Mouse (Mus musculus) midbrain, embryonic 15.5 days (tissue): ENCODE data around the gene Ptges3l. TPM values are rescaled to one million over a fixed set of nuclear protein-coding genes. Genes with fewer than 3 reads are reported as not detected.
"Not testable (repeated sequence)": the region's sequence is repeated elsewhere in the genome, so short reads cannot be mapped to it uniquely, and the experiment has no call there.

Experiments
- ATAC-seq: fragments of 200-750 bp; cut with Nextera tagmentation; replicated peaks from 2 replicates; pipeline ENCODE4 v1.8.0; 2017; ENCODE audit warnings: moderate TSS enrichment
- H3K27ac ChIP-seq: fragments of 300-500 bp; sonication (generic); 2 replicates; pipeline ENCODE4 v1.5.1; 2015; ENCODE audit warnings: mild to moderate bottlenecking, inconsistent platforms
- H3K27me3 ChIP-seq: fragments of 300-500 bp; sonication (generic); replicated peaks from 2 replicates; pipeline ENCODE4 v1.6.1; 2015; ENCODE audit warnings: inconsistent platforms
- H3K36me3 ChIP-seq: fragments of 300-500 bp; sonication (generic); replicated peaks from 2 replicates; pipeline ENCODE4 v1.6.1; 2015; ENCODE audit warnings: inconsistent platforms
- H3K4me1 ChIP-seq: fragments of 300-500 bp; sonication (generic); 2 replicates; pipeline ENCODE4 v1.6.1; 2015; ENCODE audit warnings: inconsistent platforms
- H3K4me2 ChIP-seq: fragments of 300-500 bp; sonication (generic); 2 replicates; pipeline ENCODE4 v1.6.1; 2015; ENCODE audit warnings: inconsistent platforms, mild to moderate bottlenecking, moderate library complexity
- H3K4me3 ChIP-seq: fragments of 300-500 bp; sonication (generic); 2 replicates; pipeline ENCODE4 v1.5.1; 2015; ENCODE audit warnings: mild to moderate bottlenecking, inconsistent platforms
- H3K9ac ChIP-seq: fragments of 300-500 bp; sonication (generic); 2 replicates; pipeline ENCODE4 v1.6.1; 2015; ENCODE audit warnings: mild to moderate bottlenecking, inconsistent platforms
- H3K9me3 ChIP-seq: fragments of 300-500 bp; sonication (generic); 2 replicates; pipeline ENCODE4 v1.6.1; 2016; ENCODE audit warnings: inconsistent platforms
- WGBS: fragments of 180-500 bp; shearing (Covaris S2); methylation state at CpG from one replicate; pipeline ENCODE4 v1.1.7; 2015; ENCODE audit warnings: mixed read lengths; 5-methylcytosine and 5-hydroxymethylcytosine counted together
- polyA plus RNA-seq: library from polyadenylated mRNA; unstranded; fragments of >200 nt; fragmentation: Nextera tagmentation; extraction: Ambion mirVana; gene quantifications from 2 replicates; pipeline ENCODE4 v1.2.1, GENCODE M21; 2015

Ptges3l gene
- 1.7 and 2.0 TPM in 2 replicates for polyA plus RNA-seq

- under 1% methylated on average over 81 of the region's 81 CpGs for WGBS
- no peaks in the 10 kb centered on the region for H3K9me3 ChIP-seq
- peak within 1 kb of the TSS; percentile 81 for H3K4me2 ChIP-seq
- H3K36me3 ChIP-seq: peaks cover 3% of the 10 kb centered on the region; the same call in 1 of the 2 replicates
- H3K9ac ChIP-seq: peak within 1 kb of the TSS; percentile 74
- H3K4me1 ChIP-seq: peaks cover 31% of the 10 kb centered on the region
- no peaks in the 10 kb centered on the region for H3K27me3 ChIP-seq
- H3K4me3 ChIP-seq: peak within 1 kb of the TSS; percentile 86
- ATAC-seq: peak; percentile 95
- peak within 1 kb of the TSS; percentile 91 for H3K27ac ChIP-seq
Measured at GRCm38 (mm10) chr11:101424925-101425813, at the start of gene Ptges3l, which contains the start of gene Rundc1. Gene Ptges3l, minus strand, starts transcription at chr11:101425333. Gene Rundc1, plus strand, starts transcription at chr11:101425085.

DNA sequence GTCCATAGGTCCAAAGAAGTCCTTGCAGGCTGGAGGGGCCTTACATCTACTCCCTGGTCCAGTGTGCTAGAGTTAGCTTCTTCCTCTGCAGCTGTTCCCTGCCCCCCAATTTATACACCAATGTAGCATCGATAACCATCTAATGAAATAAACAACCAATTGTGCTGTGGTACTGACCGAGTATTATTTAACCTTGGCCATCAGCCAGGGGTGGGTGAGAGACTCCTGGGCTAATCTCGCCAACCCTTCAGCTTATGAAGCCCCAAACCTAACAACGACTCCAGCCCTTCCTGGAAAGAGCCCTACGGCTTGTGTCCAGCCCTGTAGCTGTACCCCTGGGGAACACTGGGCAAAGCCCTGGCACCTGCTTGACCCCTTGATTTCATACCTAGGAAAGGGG, 49.2 kb upstream of the Ptges3l start:
- ATAC-seq: no peak
- H3K9ac ChIP-seq: no peak overlapping the region
- no peaks in the 10 kb centered on the region for H3K9me3 ChIP-seq
- peaks cover 21% of the 10 kb centered on the region for H3K4me1 ChIP-seq
- H3K36me3 ChIP-seq: no peaks in the 10 kb centered on the region
- no peak overlapping the region for H3K4me2 ChIP-seq
- no peak overlapping the region for H3K4me3 ChIP-seq
- WGBS: 62% methylated on average over 5 of the region's 5 CpGs
- no peak overlapping the region for H3K27ac ChIP-seq
- H3K27me3 ChIP-seq: no peaks in the 10 kb centered on the region

DNA sequence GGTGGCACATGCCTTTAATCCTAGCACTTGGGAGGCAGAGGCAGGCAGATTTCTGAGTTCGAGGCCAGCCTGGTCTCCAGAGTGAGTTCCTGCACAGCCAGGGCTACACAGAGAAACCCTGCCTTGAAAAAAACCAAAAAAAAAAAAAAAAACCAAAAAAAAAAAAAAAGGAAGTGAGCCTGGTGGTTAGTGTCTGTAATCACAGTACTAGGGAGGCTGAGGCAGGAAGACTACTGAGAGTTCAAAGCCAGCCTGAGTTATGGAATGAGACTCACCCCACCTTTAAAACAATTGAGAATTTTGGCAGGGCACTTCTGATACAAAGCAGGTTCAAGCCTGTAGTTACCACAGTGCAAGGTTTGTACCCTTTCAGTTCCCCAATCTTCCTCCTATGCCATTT, 48.6 kb upstream of the Ptges3l start:
- not testable (repeated sequence) for H3K9ac ChIP-seq, H3K4me2 ChIP-seq, ATAC-seq, H3K27ac ChIP-seq, H3K36me3 ChIP-seq, H3K27me3 ChIP-seq, H3K9me3 ChIP-seq, H3K4me3 ChIP-seq
- 88% methylated on average over 1 of the region's 1 CpGs for WGBS
- peaks cover 21% of the 10 kb centered on the region for H3K4me1 ChIP-seq

DNA sequence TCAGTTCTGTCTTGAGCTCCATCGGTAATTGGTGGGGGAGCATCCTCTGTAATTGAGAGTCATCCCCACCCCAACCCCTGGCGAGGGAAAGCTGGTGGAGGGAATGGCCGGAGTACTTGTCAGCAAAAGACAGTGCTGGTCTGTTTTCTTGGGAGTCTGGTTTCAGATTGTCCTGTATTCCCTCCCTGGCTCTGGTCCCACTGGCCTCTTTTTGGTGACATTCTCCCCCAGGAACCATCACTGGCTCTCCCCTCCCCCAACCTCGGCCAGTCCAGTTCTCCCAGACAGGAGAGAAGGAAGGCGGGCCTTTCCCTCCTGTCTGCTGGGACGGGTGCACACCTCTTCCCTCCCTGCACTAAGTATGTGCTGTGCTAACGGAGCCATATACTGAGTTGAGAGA, 47.2 kb upstream of the Ptges3l start:
- H3K4me1 ChIP-seq: peaks cover 19% of the 10 kb centered on the region
- H3K9ac ChIP-seq: no peak overlapping the region
- H3K4me3 ChIP-seq: no peak overlapping the region
- H3K4me2 ChIP-seq: no peak overlapping the region
- peak overlapping the region; percentile 14; the same call in 1 of the 2 replicates for H3K27ac ChIP-seq
- H3K9me3 ChIP-seq: no peaks in the 10 kb centered on the region
- no peaks in the 10 kb centered on the region for H3K36me3 ChIP-seq
- 63% methylated on average over 7 of the region's 7 CpGs for WGBS
- no peak for ATAC-seq
- H3K27me3 ChIP-seq: no peaks in the 10 kb centered on the region

GRCm38 (mm10) chr11:101471926-101472325, 46.8 kb upstream of the Ptges3l start:
- no peaks in the 10 kb centered on the region for H3K9me3 ChIP-seq
- ATAC-seq: no peak
- H3K36me3 ChIP-seq: no peaks in the 10 kb centered on the region
- H3K27ac ChIP-seq: peak overlapping the region; percentile 14; the same call in 1 of the 2 replicates
- H3K4me2 ChIP-seq: no peak overlapping the region
- WGBS: 58% methylated on average over 3 of the region's 3 CpGs
- H3K27me3 ChIP-seq: no peaks in the 10 kb centered on the region
- H3K4me1 ChIP-seq: peaks cover 20% of the 10 kb centered on the region
- H3K9ac ChIP-seq: no peak overlapping the region
- no peak overlapping the region for H3K4me3 ChIP-seq

DNA sequence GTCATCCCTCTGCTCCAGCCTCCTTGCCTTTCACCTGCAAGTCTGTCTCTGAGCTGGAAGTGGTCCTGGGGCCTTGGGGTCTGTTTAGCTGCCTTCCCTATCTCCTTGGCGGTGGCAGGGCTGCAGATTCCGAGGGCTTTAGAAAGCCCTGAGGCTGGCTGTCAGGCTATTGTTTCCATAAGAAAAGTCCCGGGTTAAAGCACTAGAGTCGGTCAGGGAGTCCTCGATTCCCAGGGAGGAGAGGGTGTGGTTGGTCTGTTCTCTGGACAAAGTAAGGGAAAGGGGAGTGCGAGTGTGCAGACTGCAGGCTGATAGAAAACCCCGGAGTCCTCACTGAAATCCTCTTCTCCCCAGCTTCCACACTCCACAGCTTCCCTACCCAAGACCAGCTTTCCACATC, 45.1 kb upstream of the Ptges3l start:
- Histone ChIP-seq H3K36me3 (no peaks in the 10 kb centered on the region), H3K27me3 (no peaks in the 10 kb centered on the region), H3K4me1 (peaks cover 28% of the 10 kb centered on the region), H3K9me3 (no peaks in the 10 kb centered on the region), H3K27ac (no peak overlapping the region), H3K9ac (no peak overlapping the region), H3K4me3 (no peak overlapping the region), H3K4me2 (0 out of 2 replicates have a peak overlapping the region, but pooled peaks have one; percentile 2)
- no peak for ATAC-seq
- 10% methylated on average over 7 of the region's 7 CpGs for WGBS

- H3K27ac ChIP-seq: no peak overlapping the region
Measured at GRCm38 (mm10) chr11:101469155-101469554, 44.0 kb upstream of the Ptges3l start.

GRCm38 (mm10) chr11:101468731-101469130, 43.6 kb upstream of the Ptges3l start:
- Histone ChIP-seq H3K4me1 (peaks cover 39% of the 10 kb centered on the region), H3K9ac (peak overlapping the region; percentile 75), H3K4me3 (peak overlapping the region; percentile 69), H3K27ac (peak overlapping the region; percentile 79), H3K27me3 (no peaks in the 10 kb centered on the region), H3K4me2 (peak overlapping the region; percentile 75), H3K36me3 (no peaks in the 10 kb centered on the region), H3K9me3 (no peaks in the 10 kb centered on the region)
- no peak for ATAC-seq
- 2% methylated on average over 13 of the region's 13 CpGs for WGBS

More at GRCm38 (mm10) chr11:101469155-101469554, 44.0 kb upstream of the Ptges3l start:
- H3K36me3 ChIP-seq: no peaks in the 10 kb centered on the region
- peak overlapping the region; percentile 75 for H3K4me2 ChIP-seq
- H3K9ac ChIP-seq: no peak overlapping the region
- peaks cover 35% of the 10 kb centered on the region for H3K4me1 ChIP-seq
- no peak for ATAC-seq
- H3K4me3 ChIP-seq: peak overlapping the region; percentile 69
- WGBS: 69% methylated on average over 4 of the region's 4 CpGs
- H3K9me3 ChIP-seq: no peaks in the 10 kb centered on the region
- no peaks in the 10 kb centered on the region for H3K27me3 ChIP-seq

DNA sequence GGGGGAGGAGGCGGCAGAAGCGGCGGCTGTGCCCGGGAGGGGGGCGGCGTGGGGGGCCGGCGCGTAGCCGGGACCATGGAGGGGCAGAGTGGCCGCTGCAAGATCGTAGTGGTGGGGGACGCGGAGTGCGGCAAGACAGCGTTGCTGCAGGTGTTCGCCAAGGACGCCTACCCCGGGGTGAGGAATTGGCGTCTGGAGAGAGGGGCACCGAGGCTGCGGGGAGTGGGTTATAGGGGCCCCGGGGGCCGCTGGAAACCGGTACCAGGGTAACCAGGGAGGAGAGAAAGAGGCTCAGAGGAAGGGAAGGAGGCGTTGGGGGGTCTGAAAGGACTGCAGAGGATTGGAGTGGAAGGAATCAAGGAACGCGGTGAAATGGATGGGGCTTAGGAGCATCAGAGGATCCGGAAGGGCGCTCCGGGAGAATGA, 43.1 kb upstream of the Ptges3l start:
- Histone ChIP-seq H3K9ac (peak overlapping the region; percentile 75), H3K9me3 (no peaks in the 10 kb centered on the region), H3K4me2 (peak overlapping the region; percentile 75), H3K36me3 (no peaks in the 10 kb centered on the region), H3K4me1 (peaks cover 44% of the 10 kb centered on the region), H3K27ac (peak overlapping the region; percentile 79), H3K4me3 (peak overlapping the region; percentile 69), H3K27me3 (no peaks in the 10 kb centered on the region)
- ATAC-seq: peak; percentile 34
- WGBS: under 1% methylated on average over 29 of the region's 31 CpGs

- H3K4me1 ChIP-seq: peaks cover 50% of the 10 kb centered on the region
- ATAC-seq: peak; percentile 61
- peak overlapping the region; percentile 69 for H3K4me3 ChIP-seq
- no peaks in the 10 kb centered on the region for H3K9me3 ChIP-seq
- peak overlapping the region; percentile 75 for H3K4me2 ChIP-seq
- no peaks in the 10 kb centered on the region for H3K27me3 ChIP-seq
- peak overlapping the region; percentile 75 for H3K9ac ChIP-seq
- peak overlapping the region; percentile 79 for H3K27ac ChIP-seq
- no peaks in the 10 kb centered on the region for H3K36me3 ChIP-seq
- 1% methylated on average over 54 of the region's 54 CpGs for WGBS
Measured at GRCm38 (mm10) chr11:101467477-101468262, 42.5 kb upstream of the Ptges3l start.

DNA sequence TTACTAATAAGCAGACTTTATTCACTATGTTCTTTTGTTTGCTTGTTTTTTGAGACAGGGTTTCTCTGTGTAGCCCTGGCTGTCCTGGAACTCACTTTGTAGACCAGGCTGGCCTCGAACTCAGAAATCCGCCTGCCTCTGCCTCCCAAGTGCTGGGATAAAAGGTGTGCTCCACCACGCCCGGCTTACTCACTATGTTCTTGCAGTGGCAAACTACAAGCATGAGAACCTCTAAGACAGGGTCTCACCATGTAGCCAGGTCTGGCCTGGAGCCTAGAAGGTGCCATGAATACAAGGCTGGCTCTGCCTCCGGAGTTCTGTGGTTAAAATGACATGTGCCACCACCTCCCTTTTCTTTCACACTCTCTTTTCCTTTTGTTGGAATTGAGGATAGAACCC, 41.4 kb upstream of the Ptges3l start:
- Histone ChIP-seq H3K4me1 (peaks cover 61% of the 10 kb centered on the region), H3K4me2 (peak overlapping the region; percentile 86), H3K4me3 (peak overlapping the region; percentile 69), H3K36me3 (peaks cover 10% of the 10 kb centered on the region)
- H3K27me3 ChIP-seq, H3K9me3 ChIP-seq, H3K27ac ChIP-seq, ATAC-seq, H3K9ac ChIP-seq: not testable (repeated sequence)
- WGBS: 63% methylated on average over 5 of the region's 5 CpGs
